Mouse (Mus musculus): ENCODE data around the gene Rexo5. TPM values are rescaled to one million over a fixed set of nuclear protein-coding genes. Genes with fewer than 3 reads are reported as not detected.

Rexo5 gene
- polyA plus RNA-seq, 1 experiment from 2014 or later = 9.2 TPM

DNA sequence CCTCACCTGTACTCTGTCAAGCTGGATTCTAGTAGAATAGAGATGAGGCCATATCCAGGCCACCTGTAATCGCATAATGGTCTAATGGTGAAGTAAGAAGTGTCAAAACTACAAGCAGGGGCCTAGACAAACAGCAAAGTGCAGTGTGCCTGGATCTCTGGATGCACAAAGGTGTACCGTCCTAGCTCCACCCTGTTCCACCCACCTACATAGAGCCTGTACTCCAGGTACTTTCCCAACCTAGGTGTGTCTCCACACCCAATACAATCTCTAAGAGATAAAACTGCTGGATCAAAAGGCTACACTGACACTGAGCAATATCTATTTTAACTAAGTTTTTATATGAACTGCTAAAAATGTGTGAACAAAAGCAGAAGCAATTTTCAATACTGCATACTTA is 66.7 kb downstream of the Rexo5 start:
- DNase-seq (ENCODE audit: low spot score) = no peak
- Histone ChIP-seq H3K4me2 (replicated peaks; ENCODE audit: low read depth, low read length) (no peak overlapping the region), H3K9ac (replicated peaks; ENCODE audit: low read depth) (no peak overlapping the region), H3K4me3 (ENCODE audit: low read depth, low read length) (no peak overlapping the region), H3K9me3 (ENCODE audit: low read length) (no peaks in the 10 kb centered on the region), H3K27me3 (replicated peaks; ENCODE audit: insufficient read depth, low read length) (no peaks in the 10 kb centered on the region), H3K36me3 (ENCODE audit: insufficient read depth, low read length) (no peaks in the 10 kb centered on the region; the same call in 1 of the 2 replicates), H3K27ac (ENCODE audit: low read length) (no peak overlapping the region), H3K4me1 (ENCODE audit: insufficient read depth, low read depth, low read length) (peaks cover 7% of the 10 kb centered on the region; the same call in 1 of the 2 replicates)
- no peak for TF ChIP-seq EP300 (IDR thresholded peaks at IDR 0.05)
- no peak for TF ChIP-seq CTCF (IDR thresholded peaks at IDR 0.05)
- ATAC-seq = no peak
- 74% methylated on average over 2 of the region's 2 CpGs for WGBS

DNA sequence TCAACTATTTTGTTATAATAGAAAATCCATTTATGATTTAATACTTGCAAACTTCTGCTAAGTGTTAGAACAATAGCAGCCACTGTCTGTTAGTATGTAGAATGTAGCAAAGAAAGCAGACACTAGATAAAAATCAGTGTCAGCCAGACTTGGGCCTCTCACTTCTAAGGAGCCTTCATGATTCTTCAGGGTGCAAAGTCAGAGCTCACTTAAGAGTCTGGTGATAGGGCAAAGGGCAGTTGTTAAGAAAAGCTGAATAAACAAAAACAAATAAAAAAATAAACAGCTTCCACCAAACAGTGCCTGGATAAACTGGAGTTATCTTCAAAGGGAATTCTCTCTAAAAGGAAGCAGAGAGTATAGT is 67.1 kb downstream of the Rexo5 start:
- no peak for DNase-seq (ENCODE audit: low spot score)
- no peak overlapping the region for H3K4me2 ChIP-seq (replicated peaks; ENCODE audit: low read depth, low read length)
- ATAC-seq = no peak
- H3K27me3 ChIP-seq (replicated peaks; ENCODE audit: insufficient read depth, low read length) = no peaks in the 10 kb centered on the region
- peak overlapping the region; percentile 64; the same call in 1 of the 2 replicates for H3K27ac ChIP-seq (ENCODE audit: low read length)
- no peaks in the 10 kb centered on the region for H3K9me3 ChIP-seq (ENCODE audit: low read length)
- H3K9ac ChIP-seq (replicated peaks; ENCODE audit: low read depth) = no peak overlapping the region
- peaks cover 7% of the 10 kb centered on the region; the same call in 1 of the 2 replicates for H3K4me1 ChIP-seq (ENCODE audit: insufficient read depth, low read depth, low read length)
- TF ChIP-seq EP300 (IDR thresholded peaks at IDR 0.05) = no peak
- TF ChIP-seq CTCF (IDR thresholded peaks at IDR 0.05) = no peak
- H3K36me3 ChIP-seq (ENCODE audit: insufficient read depth, low read length) = no peaks in the 10 kb centered on the region; the same call in 1 of the 2 replicates
- no peak overlapping the region for H3K4me3 ChIP-seq (ENCODE audit: low read depth, low read length)

DNA sequence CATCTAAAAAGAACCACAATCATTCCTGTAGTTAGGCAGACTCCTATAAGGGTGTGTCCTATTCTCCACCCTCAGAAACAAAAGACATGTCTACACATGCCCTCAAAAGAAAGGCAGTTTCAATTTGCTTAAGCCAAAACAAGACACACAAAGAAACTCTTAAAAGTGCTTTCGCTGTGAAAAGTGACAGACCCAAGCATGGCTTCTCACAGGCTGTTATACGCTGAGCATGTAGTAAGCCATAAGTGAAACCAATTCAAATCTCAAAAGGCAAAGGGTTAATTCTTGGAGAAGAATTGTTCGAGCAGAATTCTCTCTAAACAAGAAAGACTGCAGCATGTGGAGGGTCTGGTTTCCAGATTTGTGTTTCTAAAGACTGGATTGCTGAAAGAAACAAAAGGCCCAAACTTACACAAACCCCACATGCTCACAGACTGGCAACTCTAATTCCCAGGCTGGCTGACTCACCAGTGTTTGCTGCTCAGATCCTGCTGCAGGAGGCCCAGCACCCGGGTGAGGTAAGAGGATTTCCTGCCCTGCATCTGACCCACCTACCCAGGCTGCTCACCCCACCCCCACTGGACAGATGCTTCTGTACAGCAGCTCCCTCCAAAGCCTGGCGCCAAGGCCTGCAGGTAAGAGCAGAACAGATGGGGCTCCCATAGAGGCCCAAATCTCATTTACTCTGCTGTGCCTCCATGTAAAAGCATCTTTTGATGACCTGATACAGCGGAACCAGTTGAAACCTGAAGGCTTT is 67.7 kb downstream of the Rexo5 start:
- H3K27ac ChIP-seq (ENCODE audit: low read length) = peak overlapping the region; percentile 64
- H3K9ac ChIP-seq (replicated peaks; ENCODE audit: low read depth) = no peak overlapping the region
- H3K36me3 ChIP-seq (ENCODE audit: insufficient read depth, low read length) = no peaks in the 10 kb centered on the region; the same call in 1 of the 2 replicates
- ATAC-seq (peak; percentile 90), DNase-seq (ENCODE audit: low spot score) (peak; percentile 61)
- no peak overlapping the region for H3K4me3 ChIP-seq (ENCODE audit: low read depth, low read length)
- no peaks in the 10 kb centered on the region for H3K9me3 ChIP-seq (ENCODE audit: low read length)
- H3K4me1 ChIP-seq (ENCODE audit: insufficient read depth, low read depth, low read length) = peaks cover 7% of the 10 kb centered on the region; the same call in 1 of the 2 replicates
- 23% methylated on average over 6 of the region's 6 CpGs for WGBS
- no peaks in the 10 kb centered on the region for H3K27me3 ChIP-seq (replicated peaks; ENCODE audit: insufficient read depth, low read length)
- no peak overlapping the region for H3K4me2 ChIP-seq (replicated peaks; ENCODE audit: low read depth, low read length)
- TF ChIP-seq EP300 (IDR thresholded peaks at IDR 0.05) = no peak; the same call in 1 of the 2 replicates
- peak; percentile 19; the same call in 1 of the 2 replicates for TF ChIP-seq CTCF (IDR thresholded peaks at IDR 0.05)

DNA sequence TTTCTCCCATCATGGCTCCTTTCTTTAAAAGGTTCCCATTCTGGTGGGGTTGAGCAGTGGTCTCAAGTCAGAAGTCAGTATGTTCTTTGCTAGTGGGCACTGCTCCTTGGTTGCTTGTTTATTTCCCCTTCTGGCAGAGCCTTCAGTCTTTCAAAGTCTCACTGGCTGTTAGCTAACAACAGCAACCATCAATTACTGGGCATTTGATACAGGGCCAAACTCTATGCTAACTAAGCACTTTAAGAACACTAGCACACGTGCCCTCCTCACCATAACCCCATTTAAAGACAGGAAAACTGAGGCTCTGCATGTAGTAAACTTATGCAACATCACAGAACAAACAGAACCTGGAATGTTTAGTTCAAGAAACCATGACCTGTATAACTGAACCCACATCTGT is 68.4 kb downstream of the Rexo5 start:
- no peaks in the 10 kb centered on the region for H3K27me3 ChIP-seq (replicated peaks; ENCODE audit: insufficient read depth, low read length)
- peaks cover 7% of the 10 kb centered on the region; the same call in 1 of the 2 replicates for H3K4me1 ChIP-seq (ENCODE audit: insufficient read depth, low read depth, low read length)
- no peak overlapping the region for H3K4me2 ChIP-seq (replicated peaks; ENCODE audit: low read depth, low read length)
- no peaks in the 10 kb centered on the region; the same call in 1 of the 2 replicates for H3K36me3 ChIP-seq (ENCODE audit: insufficient read depth, low read length)
- no peak overlapping the region for H3K4me3 ChIP-seq (ENCODE audit: low read depth, low read length)
- 16% methylated on average over 1 of the region's 1 CpGs for WGBS
- no peak overlapping the region for H3K9ac ChIP-seq (replicated peaks; ENCODE audit: low read depth)
- DNase-seq (ENCODE audit: low spot score) (no peak), ATAC-seq (no peak; the same call in 1 of the 2 replicates)
- no peaks in the 10 kb centered on the region for H3K9me3 ChIP-seq (ENCODE audit: low read length)
- TF ChIP-seq EP300 (IDR thresholded peaks at IDR 0.05) (no peak), CTCF (IDR thresholded peaks at IDR 0.05) (no peak)
- peak overlapping the region; percentile 64 for H3K27ac ChIP-seq (ENCODE audit: low read length)

DNA sequence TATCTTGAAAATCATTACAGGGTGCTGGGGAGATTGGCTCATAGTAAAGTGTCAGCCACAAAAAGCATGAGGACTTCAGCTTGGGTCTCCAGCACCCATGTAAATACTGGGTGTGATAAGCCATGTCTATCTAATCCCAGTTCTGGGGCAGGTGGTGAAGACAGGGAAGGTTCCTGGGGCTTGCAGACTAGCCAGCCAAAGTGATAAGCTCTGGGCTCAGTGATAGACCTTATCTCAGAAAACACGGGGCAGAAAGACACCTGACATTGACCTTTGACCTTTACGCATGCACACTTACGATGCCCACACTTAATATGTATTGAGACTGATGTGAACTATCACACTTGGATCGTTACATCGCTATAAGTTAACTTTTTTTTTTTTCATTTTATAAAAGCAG is 70.7 kb downstream of the Rexo5 start:
- Histone ChIP-seq H3K27me3 (replicated peaks; ENCODE audit: insufficient read depth, low read length) (no peaks in the 10 kb centered on the region), H3K4me3 (ENCODE audit: low read depth, low read length) (no peak overlapping the region), H3K4me2 (replicated peaks; ENCODE audit: low read depth, low read length) (no peak overlapping the region), H3K4me1 (ENCODE audit: insufficient read depth, low read depth, low read length) (peaks cover 7% of the 10 kb centered on the region; the same call in 1 of the 2 replicates), H3K9ac (replicated peaks; ENCODE audit: low read depth) (no peak overlapping the region), H3K27ac (ENCODE audit: low read length) (no peak overlapping the region), H3K36me3 (ENCODE audit: insufficient read depth, low read length) (no peaks in the 10 kb centered on the region), H3K9me3 (ENCODE audit: low read length) (no peaks in the 10 kb centered on the region)
- TF ChIP-seq EP300 (IDR thresholded peaks at IDR 0.05) (no peak), CTCF (IDR thresholded peaks at IDR 0.05) (no peak)
- WGBS = 73% methylated on average over 5 of the region's 5 CpGs
- no peak for DNase-seq (ENCODE audit: low spot score)
- ATAC-seq = no peak

DNA sequence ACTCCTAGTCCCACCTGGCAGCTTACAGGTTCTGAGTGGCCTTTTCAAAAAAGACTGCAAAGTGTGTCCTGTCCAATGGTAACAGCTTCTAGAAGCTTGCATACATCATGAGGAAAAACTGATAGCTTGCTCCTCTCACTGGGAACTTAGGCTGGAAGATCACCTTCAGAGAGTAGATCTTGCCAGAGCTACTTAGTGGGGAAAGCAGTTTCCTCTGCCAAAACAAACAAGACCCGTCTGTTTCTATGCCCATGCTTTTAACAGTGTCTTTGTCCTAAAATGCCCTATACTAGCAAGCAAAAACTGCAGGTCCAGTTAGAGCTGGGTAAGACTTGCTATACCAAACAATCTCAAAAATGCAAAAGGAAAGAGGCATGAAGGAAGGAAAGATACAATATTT is 72.3 kb downstream of the Rexo5 start:
- 31% methylated on average over 1 of the region's 1 CpGs for WGBS
- H3K9me3 ChIP-seq (ENCODE audit: low read length) = no peaks in the 10 kb centered on the region
- TF ChIP-seq EP300 (IDR thresholded peaks at IDR 0.05) (no peak), CTCF (IDR thresholded peaks at IDR 0.05) (no peak)
- no peak overlapping the region for H3K9ac ChIP-seq (replicated peaks; ENCODE audit: low read depth)
- no peak overlapping the region for H3K27ac ChIP-seq (ENCODE audit: low read length)
- peaks cover 7% of the 10 kb centered on the region; the same call in 1 of the 2 replicates for H3K4me1 ChIP-seq (ENCODE audit: insufficient read depth, low read depth, low read length)
- ATAC-seq (no peak), DNase-seq (ENCODE audit: low spot score) (no peak)
- H3K4me3 ChIP-seq (ENCODE audit: low read depth, low read length) = no peak overlapping the region
- no peaks in the 10 kb centered on the region for H3K36me3 ChIP-seq (ENCODE audit: insufficient read depth, low read length)
- H3K27me3 ChIP-seq (replicated peaks; ENCODE audit: insufficient read depth, low read length) = no peaks in the 10 kb centered on the region
- H3K4me2 ChIP-seq (replicated peaks; ENCODE audit: low read depth, low read length) = no peak overlapping the region

Measured in lung, postnatal 0 days (tissue).